Mouse (Mus musculus): ENCODE data around the gene Gmcl1.

DNA sequence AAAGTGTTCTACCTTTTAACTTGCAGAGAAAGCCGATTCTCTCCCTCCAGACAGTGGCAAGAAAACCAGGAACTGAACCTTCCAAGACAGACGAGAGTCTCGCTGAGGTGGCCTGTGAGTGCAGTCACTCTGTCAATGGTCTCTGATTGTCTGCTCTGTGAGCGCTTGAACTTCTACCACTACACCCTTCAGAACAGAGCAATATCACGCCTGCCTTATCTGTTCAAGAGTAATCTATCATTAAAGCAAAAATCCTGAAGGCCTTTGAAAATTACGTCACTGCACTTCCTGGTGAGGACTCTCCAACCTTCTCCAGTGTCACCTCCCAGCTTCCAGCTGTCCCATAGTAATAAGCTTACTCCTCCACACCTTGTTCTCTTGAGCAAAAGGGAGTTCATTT, 41.8 kb upstream of the Gmcl1 start:
- TF ChIP-seq GATA1 (IDR thresholded peaks at IDR 0.05; ENCODE audit: borderline replicate concordance, low read length) (no peak), CTCF (IDR thresholded peaks at IDR 0.05; ENCODE audit: low read depth, low read length) (no peak), GATA2 (IDR thresholded peaks at IDR 0.05; ENCODE audit: borderline replicate concordance, low read depth, low read length) (no peak), POLR2AphosphoS5 (IDR thresholded peaks at IDR 0.05; ENCODE audit: insufficient replicate concordance, low read depth, low read length) (no peak)
